Mouse (Mus musculus) frontal cortex, postnatal 14 days (tissue): ENCODE results near the gene Lsamp.

Experiments used
- DNase-seq, 2 experiments: peaks; one replicate each; pipeline ENCODE4 v3.0.0; 2022; ENCODE audit warnings: low spot score in 2 of 2

Lsamp gene

DNA sequence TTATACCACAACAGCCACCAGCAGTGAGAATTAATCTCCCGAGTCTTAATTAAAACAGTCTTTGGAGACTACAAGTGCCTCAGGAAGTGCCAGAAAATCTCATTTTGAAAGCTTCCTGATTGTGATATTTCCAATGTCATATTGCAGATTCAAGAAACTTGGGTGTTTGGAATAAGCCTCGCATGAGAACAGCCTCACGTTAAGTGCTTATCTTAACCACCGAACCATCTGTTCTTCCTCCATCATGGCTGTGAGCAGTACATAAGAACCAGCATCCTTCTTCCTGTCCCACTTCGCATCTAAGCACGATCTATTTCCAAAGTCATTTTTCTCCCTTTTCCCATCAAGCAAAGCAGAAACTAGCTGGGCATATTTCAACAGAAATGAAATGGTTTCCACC is 1780.1 kb downstream of the Lsamp start:
- no peak for DNase-seq

DNA sequence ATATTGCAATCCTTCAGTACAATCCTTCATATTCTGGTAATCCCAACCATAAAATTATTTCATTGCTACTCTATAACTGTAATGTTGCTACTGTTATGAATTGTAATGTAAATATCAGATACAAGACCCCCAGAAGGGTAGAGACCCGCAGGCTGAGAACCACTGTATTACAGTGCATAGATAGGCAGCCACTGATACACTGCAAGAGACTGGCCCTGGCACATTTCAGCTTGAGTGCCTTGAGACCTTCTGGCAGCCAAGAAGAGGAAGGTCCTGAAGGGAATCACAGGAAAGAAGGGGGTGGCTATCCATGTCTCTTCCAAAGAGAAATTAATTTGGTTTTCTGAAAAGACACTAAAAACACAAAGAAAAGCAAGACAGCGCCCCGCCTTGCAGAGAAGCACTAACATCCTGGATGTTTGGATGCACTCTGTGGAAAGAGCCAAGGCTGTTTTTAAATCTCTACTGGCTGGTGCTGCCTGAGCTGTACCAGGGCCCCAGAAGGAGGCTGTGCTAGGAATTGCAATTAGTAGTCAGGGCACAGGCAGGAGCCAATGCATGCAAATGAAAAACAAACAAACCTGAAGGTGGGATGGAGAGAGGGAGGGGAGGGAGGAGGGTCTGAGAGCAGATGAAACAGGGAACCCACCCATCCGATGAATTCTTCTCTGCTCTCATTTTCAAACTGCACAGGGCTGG is 1787.4 kb downstream of the Lsamp start:
- no peak for DNase-seq

- no peak for DNase-seq
Observed at GRCm38 (mm10) chr16:41777586-41777985, 1793.4 kb downstream of the Lsamp start.

DNA sequence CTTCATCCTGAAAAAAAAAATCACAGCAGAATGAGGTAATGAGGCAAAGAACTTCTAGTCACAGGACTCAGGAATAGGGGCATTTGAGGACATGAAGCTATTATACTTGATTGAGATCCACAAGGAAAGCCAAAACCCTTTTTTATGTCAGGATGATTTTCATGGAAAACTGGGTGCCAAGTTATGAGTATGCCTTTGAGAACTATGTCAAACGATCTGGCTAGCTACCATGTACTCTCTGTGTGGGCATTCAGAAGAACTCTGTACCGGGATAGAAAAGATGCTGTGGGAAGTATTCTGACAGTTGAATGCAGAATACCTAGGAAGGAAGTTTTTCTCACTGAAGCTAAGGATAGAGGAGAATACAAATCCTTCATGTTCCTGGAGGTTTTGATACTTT is 1801.4 kb downstream of the Lsamp start:
- no peak for DNase-seq

DNA sequence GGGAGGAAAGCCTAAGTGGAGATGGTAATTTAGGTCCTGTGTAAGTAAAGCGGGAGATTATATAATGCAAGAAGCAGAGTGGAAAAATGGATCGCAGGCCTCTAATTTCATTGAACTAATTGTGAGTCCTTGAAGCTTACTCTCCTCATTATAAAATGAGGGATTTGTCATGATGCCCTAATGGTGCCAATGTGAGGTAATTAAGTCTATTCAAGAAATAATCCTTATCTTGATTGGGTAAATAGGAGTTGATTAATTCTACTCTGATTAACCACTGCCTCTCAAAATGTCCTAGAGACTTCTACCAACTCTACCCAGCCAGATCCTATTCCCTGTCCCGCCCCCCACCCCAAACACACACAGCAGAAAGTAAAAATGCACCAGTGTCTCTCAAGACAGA is 1802.5 kb downstream of the Lsamp start:
- DNase-seq: no peak

- DNase-seq: no peak
Observed at GRCm38 (mm10) chr16:41787146-41787545, 1803.0 kb downstream of the Lsamp start.

- DNase-seq: no peak
Observed at GRCm38 (mm10) chr16:41790016-41790415, 1805.9 kb downstream of the Lsamp start.

GRCm38 (mm10) chr16:41820369-41820768 is 1836.2 kb downstream of the Lsamp start:
- no peak for DNase-seq

DNA sequence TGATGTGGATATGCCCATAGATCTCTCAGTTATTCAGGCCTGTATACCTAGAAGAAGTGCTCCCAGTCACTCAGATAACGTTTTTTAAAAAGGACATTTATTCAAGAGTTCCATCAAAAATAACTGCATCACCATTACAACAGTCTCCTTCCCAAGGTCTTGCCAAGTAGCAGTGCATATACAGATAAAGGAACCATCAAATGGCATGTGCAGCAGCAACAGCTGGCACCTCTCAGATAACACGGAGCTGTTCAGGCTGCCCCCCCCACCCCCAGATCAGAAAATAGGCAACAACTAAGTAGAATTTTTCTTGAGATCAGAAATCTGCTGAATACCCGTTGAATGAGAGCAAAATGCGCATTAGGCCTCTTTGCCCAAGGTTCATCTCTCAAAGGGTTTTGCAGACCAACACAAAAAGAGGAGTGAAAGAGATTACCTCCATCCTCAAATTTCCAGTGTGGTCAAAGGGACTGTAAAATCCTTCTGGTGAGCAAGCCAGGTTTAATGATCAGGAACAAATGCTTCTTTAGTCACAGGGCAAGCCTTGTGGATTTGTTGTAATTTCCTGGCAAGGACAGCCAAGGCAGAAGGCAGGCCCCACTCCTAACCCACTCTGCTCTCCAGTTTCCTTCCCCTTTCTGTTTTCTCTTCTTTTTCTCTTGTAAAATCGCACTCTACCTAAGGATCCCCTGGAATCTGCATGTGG is 1842.9 kb downstream of the Lsamp start:
- no peak for DNase-seq

- DNase-seq: no peak
Observed at GRCm38 (mm10) chr16:41827605-41827948, 1843.4 kb downstream of the Lsamp start.

DNA sequence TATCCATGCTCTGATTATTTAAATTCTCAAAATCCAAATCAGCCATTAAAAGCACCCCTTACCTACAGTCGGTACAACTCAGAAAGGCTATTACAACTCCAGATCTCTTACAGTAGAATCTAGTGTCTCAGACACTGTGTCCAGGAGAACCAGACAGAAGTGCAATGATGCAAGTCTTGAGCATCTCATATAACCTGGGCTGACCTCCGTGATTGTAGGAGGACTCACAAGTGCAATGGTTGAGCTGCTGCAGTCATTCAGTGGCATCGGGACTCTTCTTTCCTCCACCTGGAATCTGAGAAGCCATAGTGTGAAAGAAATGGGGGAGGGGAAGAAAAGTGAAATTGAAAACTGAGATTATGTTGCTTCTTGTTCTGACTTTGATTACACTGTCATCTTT is 1850.5 kb downstream of the Lsamp start:
- no peak for DNase-seq

DNA sequence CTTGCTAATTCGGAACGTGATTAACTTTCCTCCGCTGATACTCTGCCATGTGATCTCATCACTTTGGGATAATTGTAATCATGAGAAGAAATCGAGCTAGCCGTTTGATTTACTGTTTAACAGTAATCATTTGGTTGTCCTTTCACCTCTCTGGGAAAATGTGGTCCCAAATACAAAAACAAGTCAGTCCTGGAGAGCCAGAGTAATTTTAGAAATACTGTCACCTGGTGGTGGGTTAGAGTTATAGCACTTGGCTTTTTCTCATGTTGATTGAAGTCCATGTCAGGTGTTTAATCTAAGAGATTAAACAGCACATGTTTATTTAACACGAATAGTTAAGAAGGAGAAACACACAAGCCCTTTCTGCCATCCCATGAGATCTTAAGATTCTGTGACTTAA is 1851.6 kb downstream of the Lsamp start:
- no peak for DNase-seq

DNA sequence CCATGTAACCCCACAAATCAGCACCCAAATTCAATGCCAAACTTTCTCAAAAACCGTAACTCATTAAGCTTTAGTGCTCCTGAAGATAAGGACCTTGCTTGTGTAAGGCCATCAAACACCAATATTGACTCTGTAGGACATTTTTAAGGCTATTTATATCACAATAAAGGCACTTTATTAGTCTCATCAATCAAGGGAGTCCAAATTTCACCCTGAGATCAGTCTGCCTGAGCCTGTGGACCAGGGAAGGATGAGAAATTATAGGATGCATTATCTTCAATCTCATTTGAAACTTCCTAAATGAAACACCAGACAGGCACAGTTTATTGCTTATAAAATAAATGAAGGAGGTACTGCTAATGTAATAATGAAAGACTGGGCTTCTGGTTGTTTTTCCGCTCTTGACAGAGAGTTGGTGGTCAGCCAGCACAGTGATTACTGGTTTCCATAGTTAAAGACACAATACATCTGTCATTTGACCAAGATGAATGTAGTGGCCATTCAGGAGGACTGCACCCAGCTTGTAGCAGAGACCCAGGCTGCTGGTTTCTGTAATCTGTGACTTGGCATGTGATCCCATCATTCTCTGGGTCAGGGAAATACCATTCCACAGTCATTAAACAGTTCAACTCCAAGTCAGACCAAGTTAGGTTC is 1855.7 kb downstream of the Lsamp start:
- no peak for DNase-seq

- DNase-seq: no peak
Observed at GRCm38 (mm10) chr16:41846903-41847302, 1862.7 kb downstream of the Lsamp start.

GRCm38 (mm10) chr16:41871917-41872593 is 1887.9 kb downstream of the Lsamp start:
- DNase-seq: no peak

DNA sequence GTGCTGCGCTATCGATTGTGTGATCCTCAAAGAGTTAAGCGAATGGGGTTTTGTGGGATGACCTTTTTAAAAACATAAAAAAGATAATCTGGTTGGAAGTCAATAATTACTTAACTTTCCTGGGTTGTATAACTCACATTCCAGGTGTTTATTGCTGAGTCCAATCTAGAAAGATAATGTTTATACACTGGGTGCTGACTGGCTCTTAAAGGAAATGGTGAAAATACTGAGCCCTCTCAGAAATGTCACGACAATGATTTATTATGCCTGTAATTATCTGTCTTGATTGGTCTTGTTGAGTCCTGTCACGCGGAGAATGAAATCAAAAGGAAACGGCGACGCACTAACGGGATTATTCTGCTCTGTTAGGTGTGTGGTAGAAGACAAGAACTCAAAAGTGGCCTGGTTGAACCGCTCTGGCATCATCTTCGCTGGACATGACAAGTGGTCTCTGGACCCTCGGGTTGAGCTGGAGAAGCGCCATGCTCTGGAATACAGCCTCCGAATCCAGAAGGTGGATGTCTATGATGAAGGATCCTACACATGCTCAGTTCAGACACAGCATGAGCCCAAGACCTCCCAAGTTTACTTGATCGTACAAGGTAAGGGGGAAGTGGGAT is 1904.5 kb downstream of the Lsamp start:
- no peak for DNase-seq

- peak in 1 of 2 experiments; percentile 32 for DNase-seq
Observed at GRCm38 (mm10) chr16:41900783-41901182, 1916.6 kb downstream of the Lsamp start.

GRCm38 (mm10) chr16:41903654-41904053 is 1919.5 kb downstream of the Lsamp start:
- DNase-seq: no peak

- no peak for DNase-seq
Observed at GRCm38 (mm10) chr16:41912584-41913193, 1928.5 kb downstream of the Lsamp start.

DNA sequence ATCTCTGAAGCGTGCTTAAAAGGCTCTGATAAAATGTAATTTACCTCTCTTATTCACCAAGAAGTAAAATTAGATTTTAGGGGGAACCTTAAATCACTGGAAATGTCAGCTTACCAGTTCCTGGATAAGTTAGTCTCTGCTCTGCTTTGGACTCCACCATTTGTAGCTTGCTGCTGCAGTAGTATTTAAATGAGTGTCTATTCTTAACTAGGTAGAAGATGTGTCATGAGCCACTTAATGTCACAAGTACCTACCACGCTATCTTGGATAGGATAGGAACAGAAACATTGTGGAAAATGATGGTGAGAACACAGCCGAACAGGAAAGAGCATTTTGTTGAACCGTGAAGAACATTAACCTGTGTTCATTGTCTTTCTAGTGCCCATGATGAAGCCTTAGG is 1929.2 kb downstream of the Lsamp start:
- no peak for DNase-seq

DNA sequence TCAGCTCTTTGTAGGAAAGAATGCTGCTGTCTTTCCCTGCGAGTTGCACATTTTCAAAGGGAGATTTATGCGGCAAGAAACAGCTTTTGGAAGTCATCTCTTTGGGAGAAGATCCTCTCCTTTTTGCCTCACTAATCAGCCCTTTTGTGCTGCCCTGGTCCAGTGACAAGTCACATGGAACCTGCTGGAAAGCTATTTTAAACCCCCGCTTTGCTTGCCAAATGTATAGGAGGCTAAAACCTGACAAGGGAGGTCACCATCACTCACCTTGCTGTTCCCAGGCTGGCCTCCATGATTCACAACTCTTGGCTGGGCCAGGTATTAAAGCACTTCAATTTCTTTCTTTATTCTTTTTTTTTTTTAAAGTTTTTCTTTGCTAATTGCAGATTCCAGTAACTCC is 1932.2 kb downstream of the Lsamp start:
- DNase-seq: no peak
